12 mouse cellular contexts compared by ENCODE assay signal in the genomic region with DNA sequence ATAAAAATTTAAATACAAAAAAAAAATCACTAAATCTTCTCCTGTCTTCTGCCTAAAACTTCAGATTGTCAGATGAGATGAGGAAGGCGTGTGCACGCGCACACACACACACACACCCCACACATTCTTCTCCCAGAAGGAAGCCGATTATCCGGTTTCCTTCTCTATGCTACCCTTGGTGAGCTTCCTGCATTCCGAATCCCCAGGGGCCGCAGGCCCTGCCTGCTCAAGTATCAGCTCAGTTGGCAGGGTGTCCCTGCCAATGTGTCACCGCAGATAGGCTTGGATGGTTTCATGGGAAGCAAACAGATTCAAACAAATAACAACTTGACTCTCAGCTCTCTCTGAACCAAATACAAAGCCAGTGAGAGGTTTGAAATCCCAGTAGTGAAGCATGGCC.
DNase-seq lines count a peak whose midpoint lies in the region; ATAC-seq and TF ChIP-seq lines count a peak whose summit lies in the region.
"Had no signal": no experiment of that assay in that cellular context is flagged by ENCODE, and none has a peak within 500 bp of the region (broad histone marks: within the 10 kb centered on the region; RNA-seq: fewer than 3 reads in every experiment).

No protein-coding gene starts in this region.

- H3K4me3 ChIP-seq in forebrain, embryonic 12.5 days (replicated peaks): no peak overlapping the region
- no peak overlapping the region for H3K4me3 ChIP-seq in forebrain, embryonic 10.5 days
- H3K4me3 ChIP-seq in kidney, postnatal 0 days (replicated peaks; ENCODE audit: low read depth, low read length): no peak overlapping the region
- no peak overlapping the region for H3K4me3 ChIP-seq in embryonic facial prominence, embryonic 10.5 days
- no peak overlapping the region for H3K4me3 ChIP-seq in heart, postnatal 0 days (ENCODE audit: low read depth, low read length)
- H3K4me3 ChIP-seq: erythroblast, embryonic 14.5 days; lung, embryonic 15.5 days had no signal

- peaks cover 2% of the 10 kb centered on the region; the same call in 1 of the 2 replicates for H3K4me1 ChIP-seq in forebrain, embryonic 12.5 days
- H3K4me1 ChIP-seq in forebrain, embryonic 10.5 days: peaks cover 4% of the 10 kb centered on the region
- no peaks in the 10 kb centered on the region for H3K4me1 ChIP-seq in kidney, postnatal 0 days (replicated peaks; ENCODE audit: insufficient read depth, low read length)
- H3K4me1 ChIP-seq in embryonic facial prominence, embryonic 10.5 days: peaks cover 4% of the 10 kb centered on the region
- peaks cover 7% of the 10 kb centered on the region for H3K4me1 ChIP-seq in heart, postnatal 0 days (ENCODE audit: control insufficient read depth, insufficient read depth)
- H3K4me1 ChIP-seq: lung, embryonic 15.5 days had no signal

- TF ChIP-seq CTCF in kidney, postnatal 0 days (IDR thresholded peaks at IDR 0.05; ENCODE audit: low read depth): no peak
- TF ChIP-seq CTCF in heart, postnatal 0 days (IDR thresholded peaks at IDR 0.05; ENCODE audit: low read depth): no peak

- no peaks in the 10 kb centered on the region; the same call in 1 of the 2 replicates for H3K27me3 ChIP-seq in forebrain, embryonic 12.5 days
- no peaks in the 10 kb centered on the region for H3K27me3 ChIP-seq in forebrain, embryonic 10.5 days (ENCODE audit: poor library complexity, severe bottlenecking)
- H3K27me3 ChIP-seq in kidney, postnatal 0 days (ENCODE audit: insufficient read depth, low read length): no peaks in the 10 kb centered on the region
- no peaks in the 10 kb centered on the region for H3K27me3 ChIP-seq in embryonic facial prominence, embryonic 10.5 days (replicated peaks; ENCODE audit: low read depth, poor library complexity, severe bottlenecking)
- no peaks in the 10 kb centered on the region for H3K27me3 ChIP-seq in heart, postnatal 0 days (ENCODE audit: control insufficient read depth, insufficient read depth, low read length)
- H3K27me3 ChIP-seq: lung, embryonic 15.5 days had no signal

- ATAC-seq in forebrain, embryonic 12.5 days (ENCODE audit: low FRiP score): 0 out of 2 replicates have a peak, but pooled peaks have one; percentile 14
- 0 out of 2 replicates have a peak, but pooled peaks have one; percentile 52 for ATAC-seq in kidney, postnatal 0 days (replicated peaks; ENCODE audit: low FRiP score, low read depth)
- ATAC-seq in heart, postnatal 0 days (ENCODE audit: insufficient read depth, low read depth): 0 out of 2 replicates have a peak, but pooled peaks have one; percentile 49

- no peak overlapping the region for H3K9ac ChIP-seq in forebrain, embryonic 12.5 days
- no peak overlapping the region for H3K9ac ChIP-seq in kidney, postnatal 0 days (ENCODE audit: low read depth, low read length)
- no peak overlapping the region for H3K9ac ChIP-seq in heart, postnatal 0 days (replicated peaks; ENCODE audit: low read depth, low read length)
- H3K9ac ChIP-seq: lung, embryonic 15.5 days had no signal

- no peak overlapping the region for H3K27ac ChIP-seq in forebrain, embryonic 12.5 days
- no peak overlapping the region for H3K27ac ChIP-seq in forebrain, embryonic 10.5 days
- no peak overlapping the region for H3K27ac ChIP-seq in kidney, postnatal 0 days
- H3K27ac ChIP-seq in embryonic facial prominence, embryonic 10.5 days (replicated peaks): no peak overlapping the region
- no peak overlapping the region for H3K27ac ChIP-seq in heart, postnatal 0 days (ENCODE audit: low read depth)
- H3K27ac ChIP-seq: lung, embryonic 15.5 days had no signal

- H3K9me3 ChIP-seq in forebrain, embryonic 12.5 days: no peaks in the 10 kb centered on the region
- no peaks in the 10 kb centered on the region for H3K9me3 ChIP-seq in forebrain, embryonic 10.5 days
- no peaks in the 10 kb centered on the region for H3K9me3 ChIP-seq in kidney, postnatal 0 days (replicated peaks; ENCODE audit: low read length)
- H3K9me3 ChIP-seq in embryonic facial prominence, embryonic 10.5 days: no peaks in the 10 kb centered on the region
- H3K9me3 ChIP-seq in heart, postnatal 0 days (replicated peaks; ENCODE audit: control insufficient read depth, low read length): no peaks in the 10 kb centered on the region
- H3K9me3 ChIP-seq: lung, embryonic 15.5 days had no signal

- H3K4me2 ChIP-seq in forebrain, embryonic 12.5 days: no peak overlapping the region
- no peak overlapping the region for H3K4me2 ChIP-seq in kidney, postnatal 0 days (ENCODE audit: low read length)
- H3K4me2 ChIP-seq in heart, postnatal 0 days (ENCODE audit: low read depth, low read length): no peak overlapping the region
- H3K4me2 ChIP-seq: lung, embryonic 15.5 days had no signal

- no peak for TF ChIP-seq EP300 in heart, postnatal 0 days (IDR thresholded peaks at IDR 0.05; ENCODE audit: low read depth)

- 27% methylated on average over 8 of the region's 8 CpGs for WGBS in forebrain, embryonic 12.5 days
- WGBS in forebrain, embryonic 10.5 days: 27% methylated on average over 8 of the region's 8 CpGs
- WGBS in kidney, postnatal 0 days: 28% methylated on average over 8 of the region's 8 CpGs
- 19% methylated on average over 8 of the region's 8 CpGs for WGBS in embryonic facial prominence, embryonic 10.5 days
- 17% methylated on average over 8 of the region's 8 CpGs for WGBS in heart, postnatal 0 days

- DNase-seq in forebrain, embryonic 10.5 days (ENCODE audit: extremely low spot score, low spot score): no peak
- peak; percentile 58 for DNase-seq in kidney, postnatal 0 days (ENCODE audit: low spot score)
- no peak for DNase-seq in kidney, adult 11 months
- peak; percentile 21 for DNase-seq in embryonic facial prominence, embryonic 10.5 days (ENCODE audit: low spot score)
- DNase-seq in heart, postnatal 0 days (ENCODE audit: low spot score): peak; percentile 26
- DNase-seq in adrenal gland, postnatal 25 days: no peak
- no peak for DNase-seq in spleen, adult 18-20 months
- DNase-seq: B cell, adult 2 months; cerebellum, adult 9-10 months had no signal

- H3K36me3 ChIP-seq in forebrain, embryonic 12.5 days (replicated peaks): no peaks in the 10 kb centered on the region
- no peaks in the 10 kb centered on the region for H3K36me3 ChIP-seq in forebrain, embryonic 10.5 days (replicated peaks)
- no peaks in the 10 kb centered on the region for H3K36me3 ChIP-seq in kidney, postnatal 0 days (ENCODE audit: insufficient read depth, low read length)
- no peaks in the 10 kb centered on the region for H3K36me3 ChIP-seq in embryonic facial prominence, embryonic 10.5 days (replicated peaks)
- no peaks in the 10 kb centered on the region for H3K36me3 ChIP-seq in heart, postnatal 0 days (replicated peaks; ENCODE audit: control insufficient read depth, insufficient read depth, low read length)
- H3K36me3 ChIP-seq: lung, embryonic 15.5 days had no signal

Comparison
In these comparisons a context has a peak if more than half of its experiments do, and no peak if none do; other contexts are left out.
1. DNase-seq: peak in kidney, postnatal 0 days (single experiment), embryonic facial prominence, embryonic 10.5 days (single experiment) and heart, postnatal 0 days (single experiment); none in forebrain, embryonic 10.5 days (single experiment), kidney, adult 11 months (single experiment), adrenal gland, postnatal 25 days (single experiment) and spleen, adult 18-20 months (0 of 2).
2. Peak in every context shown above with its lines, with median percentiles within 50 percentile points of each other: ATAC-seq.